Mouse (Mus musculus) C2C12 (cell line): Measurements from ENCODE around the gene Atg3.

Experiments used
- CEBPB ChIP-seq: IDR thresholded peaks from one replicate; pipeline ENCODE4 v1.6.1; 2011; ENCODE audit warnings: low read depth, mild to moderate bottlenecking, control low read depth, moderate library complexity
- CTCF ChIP-seq: IDR thresholded peaks from one replicate; pipeline ENCODE4 v1.5.1; 2011; ENCODE audit not compliant: control insufficient read depth, insufficient read depth, insufficient read length

GRCm38 (mm10) chr16:45196816-45197215, 38.2 kb downstream of the Atg3 start:
- TF ChIP-seq CTCF, result peak; percentile 40
- TF ChIP-seq CEBPB, result no peak
